Mouse (Mus musculus) MEL (cell line): ENCODE measurements around the gene Vcl.

Experiments
- GABPA ChIP-seq: IDR thresholded peaks from 2 replicates; pipeline ENCODE4 v1.6.1; 2012; ENCODE audit warnings: low read depth, mild to moderate bottlenecking, inconsistent platforms, low read length, improper control_type of control experiment, moderate library complexity
- MAFK ChIP-seq: IDR thresholded peaks from 2 replicates; pipeline ENCODE4 v1.6.1; 2011; ENCODE audit warnings: low read depth, mild to moderate bottlenecking, low read length, improper control_type of control experiment, borderline replicate concordance
- MAX ChIP-seq: IDR thresholded peaks from 2 replicates; pipeline ENCODE4 v1.6.1; 2011; ENCODE audit warnings: low read length, improper control_type of control experiment
- MYC ChIP-seq: IDR thresholded peaks from 2 replicates; pipeline ENCODE4 v1.6.1; 2011; ENCODE audit warnings: low read depth, mild to moderate bottlenecking, low read length, improper control_type of control experiment, moderate library complexity
- POLR2A ChIP-seq, 2 experiments: IDR thresholded peaks; 2 replicates each; pipeline ENCODE4 v1.6.1; 2011 to 2012; ENCODE audit warnings: low read length in 2 of 2, mild to moderate bottlenecking in 2 of 2, control low read depth in 1 of 2, improper control_type of control experiment in 1 of 2, low read depth in 1 of 2, moderate library complexity in 1 of 2; ENCODE audit not compliant: control insufficient read depth in 1 of 2, insufficient read depth in 1 of 2, poor library complexity in 1 of 2

DNA sequence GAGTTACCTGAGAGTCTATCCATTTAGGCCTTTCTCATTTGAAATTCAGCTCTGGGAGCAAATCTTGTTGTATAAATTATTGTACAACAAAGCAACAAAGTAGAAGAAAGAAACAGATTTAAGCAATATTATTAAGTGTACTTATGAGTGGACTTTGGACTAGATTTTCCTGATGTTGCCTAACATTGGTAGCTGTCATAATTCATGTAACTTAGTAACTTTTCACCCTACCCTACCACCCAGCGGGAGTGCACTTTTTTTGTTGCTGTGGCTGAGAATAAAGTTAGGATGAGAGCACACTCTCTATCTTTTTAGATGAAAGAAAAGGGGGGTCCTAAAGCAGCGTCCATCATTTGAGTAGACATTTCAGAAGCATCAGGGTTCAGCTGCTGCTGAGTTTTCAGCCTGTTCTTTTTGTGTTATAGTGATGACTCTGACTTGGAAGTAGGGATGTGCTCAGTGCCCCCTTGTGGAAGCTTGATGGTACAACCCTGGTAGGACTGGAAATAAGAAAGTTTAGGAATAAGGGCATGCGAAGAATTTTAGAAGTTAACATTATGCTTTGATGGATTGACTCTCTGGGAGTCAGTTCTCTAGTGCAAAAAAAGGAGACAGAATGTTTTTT lies 64.0 kb downstream of the Vcl start:
- TF ChIP-seq MAX (no peak), POLR2A (IDR thresholded peaks at IDR 0.05; ENCODE audit: control insufficient read depth in 1 of 2, insufficient read depth in 1 of 2, low read depth in 1 of 2, low read length in 2 of 2, poor library complexity in 1 of 2) (no peak), MYC (no peak), GABPA (no peak), MAFK (no peak)
